Mouse (Mus musculus): ENCODE measurements around the gene Tcp11l2. TPM values are rescaled to one million over a fixed set of nuclear protein-coding genes. Genes with fewer than 3 reads are reported as not detected.
A peak's percentile ranks its signal among the peaks of the same experiment; 100 is the strongest.

Gene Tcp11l2
- polyA plus RNA-seq, 1 experiment from 2014 or later, result 21.6 TPM

GRCm38 (mm10) chr10:84562567-84563554 lies 13.6 kb upstream of the Tcp11l2 start:
- H3K27me3 ChIP-seq, result 0 out of 2 replicates have a peak, but pooled peaks cover 7% of the 10 kb centered on the region
- H3K4me3 ChIP-seq, result no peak overlapping the region
- H3K27ac ChIP-seq, result no peak overlapping the region
- H3K36me3 ChIP-seq, result no peaks in the 10 kb centered on the region
- ATAC-seq (ENCODE audit: low FRiP score, low read depth), result peak; percentile 76
- H3K4me2 ChIP-seq (replicated peaks), result no peak overlapping the region
- peaks cover 9% of the 10 kb centered on the region for H3K9me3 ChIP-seq
- H3K9ac ChIP-seq, result no peak overlapping the region
- WGBS, result 47% methylated on average over 13 of the region's 13 CpGs
- peaks cover 27% of the 10 kb centered on the region for H3K4me1 ChIP-seq

- Histone ChIP-seq H3K4me3 (no peak overlapping the region), H3K4me1 (peaks cover 27% of the 10 kb centered on the region), H3K4me2 (replicated peaks) (no peak overlapping the region), H3K9me3 (no peaks in the 10 kb centered on the region), H3K9ac (no peak overlapping the region), H3K36me3 (no peaks in the 10 kb centered on the region), H3K27ac (no peak overlapping the region), H3K27me3 (0 out of 2 replicates have a peak, but pooled peaks cover 7% of the 10 kb centered on the region)
- WGBS, result 84% methylated on average over 8 of the region's 8 CpGs
- ATAC-seq (ENCODE audit: low FRiP score, low read depth), result no peak
Observed at GRCm38 (mm10) chr10:84564427-84564826, 12.0 kb upstream of the Tcp11l2 start.

GRCm38 (mm10) chr10:84571052-84571639 lies 5.3 kb upstream of the Tcp11l2 start:
- Histone ChIP-seq H3K27ac (no peak overlapping the region), H3K4me3 (no peak overlapping the region), H3K9me3 (no peaks in the 10 kb centered on the region), H3K4me2 (replicated peaks) (no peak overlapping the region), H3K27me3 (0 out of 2 replicates have a peak, but pooled peaks cover 3% of the 10 kb centered on the region), H3K9ac (no peak overlapping the region), H3K4me1 (peaks cover 14% of the 10 kb centered on the region), H3K36me3 (no peaks in the 10 kb centered on the region)
- 86% methylated on average over 10 of the region's 10 CpGs for WGBS
- no peak for ATAC-seq (ENCODE audit: low FRiP score, low read depth)

- WGBS, result 60% methylated on average over 5 of the region's 5 CpGs
- Histone ChIP-seq H3K4me3 (no peak overlapping the region), H3K27ac (no peak overlapping the region), H3K4me2 (replicated peaks) (no peak overlapping the region), H3K9me3 (no peaks in the 10 kb centered on the region), H3K27me3 (0 out of 2 replicates have a peak, but pooled peaks cover 3% of the 10 kb centered on the region), H3K4me1 (peaks cover 15% of the 10 kb centered on the region), H3K9ac (no peak overlapping the region), H3K36me3 (no peaks in the 10 kb centered on the region)
- ATAC-seq (ENCODE audit: low FRiP score, low read depth), result no peak
Observed at GRCm38 (mm10) chr10:84573671-84574420, 2.6 kb upstream of the Tcp11l2 start.

GRCm38 (mm10) chr10:84576029-84576394 lies 414 bp upstream of the Tcp11l2 start:
- H3K4me3 ChIP-seq, result peak overlapping the region; percentile 84
- peaks cover 15% of the 10 kb centered on the region for H3K4me1 ChIP-seq
- H3K27me3 ChIP-seq, result 0 out of 2 replicates have a peak, but pooled peaks cover 3% of the 10 kb centered on the region
- ATAC-seq (ENCODE audit: low FRiP score, low read depth), result peak; percentile 82
- H3K9ac ChIP-seq, result peak overlapping the region; percentile 83; the same call in 1 of the 2 replicates
- H3K27ac ChIP-seq, result no peak overlapping the region; the same call in 1 of the 2 replicates
- H3K36me3 ChIP-seq, result no peaks in the 10 kb centered on the region
- 0% methylated on average over 14 of the region's 14 CpGs for WGBS
- H3K9me3 ChIP-seq, result no peaks in the 10 kb centered on the region
- peak overlapping the region; percentile 99 for H3K4me2 ChIP-seq (replicated peaks)

- Histone ChIP-seq H3K9me3 (no peaks in the 10 kb centered on the region), H3K27me3 (0 out of 2 replicates have a peak, but pooled peaks cover 3% of the 10 kb centered on the region), H3K4me2 (replicated peaks) (peak overlapping the region; percentile 99), H3K4me3 (peak overlapping the region; percentile 84), H3K4me1 (peaks cover 16% of the 10 kb centered on the region), H3K36me3 (no peaks in the 10 kb centered on the region), H3K9ac (peak overlapping the region; percentile 83), H3K27ac (peak overlapping the region; percentile 69; the same call in 1 of the 2 replicates)
- 3% methylated on average over 38 of the region's 38 CpGs for WGBS
- ATAC-seq (ENCODE audit: low FRiP score, low read depth), result peak; percentile 12; the same call in 1 of the 2 replicates
Observed at GRCm38 (mm10) chr10:84577071-84577727, 773 bp downstream of the Tcp11l2 start.

GRCm38 (mm10) chr10:84578738-84579137 lies 2.3 kb downstream of the Tcp11l2 start:
- H3K9me3 ChIP-seq, result no peaks in the 10 kb centered on the region
- H3K4me2 ChIP-seq (replicated peaks), result peak overlapping the region; percentile 99; the same call in 1 of the 2 replicates
- H3K9ac ChIP-seq, result no peak overlapping the region
- H3K4me1 ChIP-seq, result peaks cover 18% of the 10 kb centered on the region
- 0 out of 2 replicates have a peak, but pooled peaks cover 3% of the 10 kb centered on the region for H3K27me3 ChIP-seq
- no peak for ATAC-seq (ENCODE audit: low FRiP score, low read depth)
- no peak overlapping the region for H3K4me3 ChIP-seq
- 80% methylated on average over 10 of the region's 10 CpGs for WGBS
- H3K36me3 ChIP-seq, result no peaks in the 10 kb centered on the region
- no peak overlapping the region for H3K27ac ChIP-seq

- Histone ChIP-seq H3K4me2 (replicated peaks) (no peak overlapping the region), H3K27ac (no peak overlapping the region), H3K4me1 (peaks cover 18% of the 10 kb centered on the region), H3K4me3 (no peak overlapping the region), H3K36me3 (no peaks in the 10 kb centered on the region), H3K9me3 (no peaks in the 10 kb centered on the region), H3K9ac (no peak overlapping the region), H3K27me3 (0 out of 2 replicates have a peak, but pooled peaks cover 3% of the 10 kb centered on the region)
- 76% methylated on average over 2 of the region's 2 CpGs for WGBS
- ATAC-seq (ENCODE audit: low FRiP score, low read depth), result no peak
Observed at GRCm38 (mm10) chr10:84579527-84579926, 3.1 kb downstream of the Tcp11l2 start.

- ATAC-seq (ENCODE audit: low FRiP score, low read depth), result no peak
- H3K27me3 ChIP-seq, result no peaks in the 10 kb centered on the region
- H3K9ac ChIP-seq, result no peak overlapping the region
- peaks cover 14% of the 10 kb centered on the region for H3K4me1 ChIP-seq
- no peaks in the 10 kb centered on the region for H3K36me3 ChIP-seq
- no peak overlapping the region for H3K27ac ChIP-seq
- 67% methylated on average over 8 of the region's 8 CpGs for WGBS
- no peak overlapping the region for H3K4me2 ChIP-seq (replicated peaks)
- H3K9me3 ChIP-seq, result no peaks in the 10 kb centered on the region
- no peak overlapping the region for H3K4me3 ChIP-seq
Observed at GRCm38 (mm10) chr10:84581191-84581590, 4.8 kb downstream of the Tcp11l2 start.

GRCm38 (mm10) chr10:84582236-84582635 lies 5.8 kb downstream of the Tcp11l2 start:
- no peak for ATAC-seq (ENCODE audit: low FRiP score, low read depth)
- H3K36me3 ChIP-seq, result no peaks in the 10 kb centered on the region
- H3K27me3 ChIP-seq, result no peaks in the 10 kb centered on the region
- no peak overlapping the region for H3K4me2 ChIP-seq (replicated peaks)
- WGBS, result 76% methylated on average over 7 of the region's 7 CpGs
- peaks cover 14% of the 10 kb centered on the region for H3K4me1 ChIP-seq
- H3K27ac ChIP-seq, result no peak overlapping the region
- H3K4me3 ChIP-seq, result no peak overlapping the region
- no peak overlapping the region for H3K9ac ChIP-seq
- no peaks in the 10 kb centered on the region for H3K9me3 ChIP-seq
